Mouse (Mus musculus): Measurements from ENCODE around the gene Stat5b.

Gene Stat5b

GRCm38 (mm10) chr11:100865618-100866017 is 15.1 kb upstream of the Stat5b start:
- DNase-seq (ENCODE audit: low read depth, low spot score) = no peak

- DNase-seq (ENCODE audit: low read depth, low spot score) = no peak
Observed at GRCm38 (mm10) chr11:100863141-100863540, 12.6 kb upstream of the Stat5b start.

GRCm38 (mm10) chr11:100861836-100862235 is 11.3 kb upstream of the Stat5b start:
- DNase-seq (ENCODE audit: low read depth, low spot score) = no peak

- DNase-seq (ENCODE audit: low read depth, low spot score) = no peak
Observed at GRCm38 (mm10) chr11:100861335-100861734, 10.8 kb upstream of the Stat5b start.

- DNase-seq (ENCODE audit: low read depth, low spot score) = no peak
Observed at GRCm38 (mm10) chr11:100860198-100861048, 9.9 kb upstream of the Stat5b start.

- no peak for DNase-seq (ENCODE audit: low read depth, low spot score)
Observed at GRCm38 (mm10) chr11:100859579-100860075, 9.1 kb upstream of the Stat5b start.

- DNase-seq (ENCODE audit: low read depth, low spot score) = no peak
Observed at GRCm38 (mm10) chr11:100858935-100859578, 8.5 kb upstream of the Stat5b start, which contains the start of gene Stat5a. Gene Stat5a (plus strand): TSS chr11:100859351.

- DNase-seq (ENCODE audit: low read depth, low spot score) = no peak
Observed at GRCm38 (mm10) chr11:100857960-100858359, 7.4 kb upstream of the Stat5b start.

GRCm38 (mm10) chr11:100855178-100855577 is 4.7 kb upstream of the Stat5b start:
- no peak for DNase-seq (ENCODE audit: low read depth, low spot score)

- no peak for DNase-seq (ENCODE audit: low read depth, low spot score)
Observed at GRCm38 (mm10) chr11:100854268-100854667, 3.7 kb upstream of the Stat5b start.

- no peak for DNase-seq (ENCODE audit: low read depth, low spot score)
Observed at GRCm38 (mm10) chr11:100853018-100853417, 2.5 kb upstream of the Stat5b start.

GRCm38 (mm10) chr11:100852088-100852487 is 1.6 kb upstream of the Stat5b start:
- DNase-seq (ENCODE audit: low read depth, low spot score) = no peak

- no peak for DNase-seq (ENCODE audit: low read depth, low spot score)
Observed at GRCm38 (mm10) chr11:100850778-100851528, 429 bp upstream of the Stat5b start.

- no peak for DNase-seq (ENCODE audit: low read depth, low spot score)
Observed at GRCm38 (mm10) chr11:100849456-100850037, 977 bp downstream of the Stat5b start.

- DNase-seq (ENCODE audit: low read depth, low spot score) = no peak
Observed at GRCm38 (mm10) chr11:100848789-100849379, 1.6 kb downstream of the Stat5b start.

GRCm38 (mm10) chr11:100848080-100848479 is 2.4 kb downstream of the Stat5b start:
- DNase-seq (ENCODE audit: low read depth, low spot score) = no peak

- no peak for DNase-seq (ENCODE audit: low read depth, low spot score)
Observed at GRCm38 (mm10) chr11:100847572-100847971, 3.0 kb downstream of the Stat5b start.

GRCm38 (mm10) chr11:100845793-100846192 is 4.7 kb downstream of the Stat5b start:
- DNase-seq (ENCODE audit: low read depth, low spot score) = no peak

- no peak for DNase-seq (ENCODE audit: low read depth, low spot score)
Observed at GRCm38 (mm10) chr11:100844121-100844520, 6.4 kb downstream of the Stat5b start.

- no peak for DNase-seq (ENCODE audit: low read depth, low spot score)
Observed at GRCm38 (mm10) chr11:100843070-100843669, 7.4 kb downstream of the Stat5b start.

- no peak for DNase-seq (ENCODE audit: low read depth, low spot score)
Observed at GRCm38 (mm10) chr11:100842025-100842424, 8.5 kb downstream of the Stat5b start.
